Mouse (Mus musculus): Measurements from ENCODE around the gene 1700015F17Rik.

1700015F17Rik gene

GRCm38 (mm10) chr5:5423723-5424171, 55.2 kb downstream of the 1700015F17Rik start:
- no peak for DNase-seq (ENCODE audit: low spot score)

- DNase-seq (ENCODE audit: low spot score): no peak
These were observed 55.9 kb downstream of the 1700015F17Rik start for GRCm38 (mm10) chr5:5423081-5423480.

GRCm38 (mm10) chr5:5421439-5421838, 57.5 kb downstream of the 1700015F17Rik start:
- DNase-seq (ENCODE audit: low spot score): no peak

GRCm38 (mm10) chr5:5419992-5420455, 58.9 kb downstream of the 1700015F17Rik start, which contains the start of gene Cdk14:
Gene Cdk14 (minus strand): TSS chr5:5420312.
- no peak for DNase-seq (ENCODE audit: low spot score)

GRCm38 (mm10) chr5:5419253-5419652, 59.7 kb downstream of the 1700015F17Rik start:
- DNase-seq (ENCODE audit: low spot score): no peak

GRCm38 (mm10) chr5:5414835-5415234, 64.1 kb downstream of the 1700015F17Rik start:
- no peak for DNase-seq (ENCODE audit: low spot score)

- peak; percentile 13 for DNase-seq (ENCODE audit: low spot score)
These were observed 67.1 kb downstream of the 1700015F17Rik start for GRCm38 (mm10) chr5:5411886-5412285.

GRCm38 (mm10) chr5:5401986-5402385, 77.0 kb downstream of the 1700015F17Rik start:
- DNase-seq (ENCODE audit: low spot score): no peak

- DNase-seq (ENCODE audit: low spot score): no peak
These were observed 86.2 kb downstream of the 1700015F17Rik start for GRCm38 (mm10) chr5:5392786-5393185.

All from yolk sac, embryonic 10.5 days (tissue).